Mouse (Mus musculus) neutrophil, adult 59 days (primary cell): ENCODE results near the gene Vmn1r176. TPM values are rescaled to one million over a fixed set of nuclear protein-coding genes. Genes with fewer than 3 reads are reported as not detected.

ENCODE experiments used
- total RNA-seq, 2 experiments: library from RNA; stranded (reverse); gene quantifications; 1 replicate in 1 of 2; 2 replicates in 1 of 2; pipeline ENCODE4 v1.2.4; 2023

The Vmn1r176 gene
- not detected for total RNA-seq

GRCm38 (mm10) chr7:23837272-23837671, at the start of gene Vmn1r176:
Vmn1r176 (minus strand) TSS chr7:23837372.

GRCm38 (mm10) chr7:23866349-23866748, 29.2 kb upstream of the Vmn1r176 start, which contains the start of gene Vmn1r177:
Vmn1r177 (minus strand) TSS chr7:23866449.

GRCm38 (mm10) chr7:23810543-23810942, 26.6 kb downstream of the Vmn1r176 start, which contains the start of gene Vmn1r175:
Vmn1r175 (minus strand) TSS chr7:23810643.

Other genes with a start within 250 kb of the Vmn1r176 start
- gene Vmn1r170, start 231.2 kb downstream of the Vmn1r176 start, total RNA-seq, result not detected
- not detected for gene Vmn1r171, start 206.7 kb downstream of the Vmn1r176 start, total RNA-seq
- not detected for gene Vmn1r172, start 179.1 kb downstream of the Vmn1r176 start, total RNA-seq
- gene Vmn1r173, start 136.7 kb downstream of the Vmn1r176 start, total RNA-seq, result not detected
- not detected for gene Vmn1r174, start 85.1 kb downstream of the Vmn1r176 start, total RNA-seq
- not detected for gene Vmn1r175, start 26.7 kb downstream of the Vmn1r176 start, total RNA-seq
- not detected for gene Vmn1r177, start 29.1 kb upstream of the Vmn1r176 start, total RNA-seq
- not detected for gene Vmn1r178, start 54.6 kb upstream of the Vmn1r176 start, total RNA-seq
- not detected for gene Vmn1r179, start 89.6 kb upstream of the Vmn1r176 start, total RNA-seq
- gene Vmn1r180, start 113.3 kb upstream of the Vmn1r176 start, total RNA-seq, result not detected
- gene Vmn1r181, start 137.2 kb upstream of the Vmn1r176 start, total RNA-seq, result not detected
- gene V1rd19, start 164.3 kb upstream of the Vmn1r176 start, total RNA-seq, result not detected
- not detected for gene Vmn1r183, start 215.9 kb upstream of the Vmn1r176 start, total RNA-seq
- gene Zfp180, start 244.6 kb upstream of the Vmn1r176 start, total RNA-seq, result 10 to 100 TPM; 14.4 to 16.3 TPM